Mouse (Mus musculus): ENCODE measurements at regions not wholly inside any gene's neighbourhood (a gene's known extent, or its start where the extent isn't known, plus 50 kb on each side); places are given as distances from the start of the nearest gene placed in this dataset.

DNA sequence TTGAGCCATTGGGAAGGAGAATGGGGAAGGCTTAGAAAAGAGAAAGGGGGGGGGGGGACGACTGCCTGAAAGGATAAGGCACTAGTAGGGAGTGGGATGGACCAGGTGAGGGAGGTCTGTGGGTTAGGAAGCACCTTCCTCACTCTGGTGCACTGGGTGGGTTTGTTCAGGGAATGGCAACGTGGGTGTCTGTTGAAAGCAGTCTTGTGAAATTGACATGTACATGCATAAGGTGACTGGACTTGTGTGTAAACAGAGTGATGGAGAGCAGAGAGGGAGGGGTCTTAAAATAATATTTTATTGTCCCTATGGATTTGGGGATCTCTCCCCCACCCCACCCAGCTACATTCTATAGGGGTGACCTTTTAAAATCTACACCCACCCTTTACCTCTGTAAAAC lies 485.0 kb downstream of the Prss52 start:
- H3K27me3 ChIP-seq (ENCODE audit: control insufficient read depth in 1 of 2, insufficient read depth in 2 of 2, low read length in 2 of 2) = no peaks in the 10 kb centered on the region; a peak in 1 of 4 replicates
- DNase-seq (ENCODE audit: low read depth, low spot score) = no peak

GRCm38 (mm10) chr14:64589571-64590547 lies 485.8 kb downstream of the Prss52 start:
- no peak for TF ChIP-seq POLR2A (IDR thresholded peaks at IDR 0.05; ENCODE audit: control insufficient read depth in 1 of 2, insufficient read depth in 1 of 2, low read depth in 1 of 2, low read length in 2 of 2, poor library complexity in 1 of 2)
- no peak for TF ChIP-seq ZNF384 (IDR thresholded peaks at IDR 0.05; ENCODE audit: low read depth, low read length)
- TF ChIP-seq ETS1 (IDR thresholded peaks at IDR 0.05; ENCODE audit: low read depth, low read length) = no peak
- no peak for TF ChIP-seq NRF1 (IDR thresholded peaks at IDR 0.05; ENCODE audit: insufficient read depth, low read depth, low read length, poor library complexity, severe bottlenecking)

More for the DNA sequence above, 485.0 kb downstream of the Prss52 start:
- Histone ChIP-seq H3K9ac (ENCODE audit: control insufficient read depth, low read depth, low read length, poor library complexity, severe bottlenecking) (no peak overlapping the region), H3K27ac (ENCODE audit: control insufficient read depth, low read depth, low read length) (no peak overlapping the region), H3K9me3 (replicated peaks; ENCODE audit: insufficient read depth, low read length) (no peaks in the 10 kb centered on the region), H3K4me3 (ENCODE audit: control insufficient read depth in 1 of 2, insufficient read depth in 1 of 2, low read depth in 2 of 2, low read length in 2 of 2) (no peak overlapping the region), H3K79me2 (ENCODE audit: control insufficient read depth, insufficient read depth, low read length, poor library complexity) (no peaks in the 10 kb centered on the region), H3K36me3 (ENCODE audit: control insufficient read depth in 1 of 2, insufficient read depth in 2 of 2, low read length in 2 of 2) (no peaks in the 10 kb centered on the region), H3K4me1 (ENCODE audit: control insufficient read depth in 1 of 2, insufficient read depth in 2 of 2, low read length in 2 of 2) (no peaks in the 10 kb centered on the region)
- TF ChIP-seq RCOR1 (IDR thresholded peaks at IDR 0.05; ENCODE audit: low read depth, low read length) (no peak), MXI1 (IDR thresholded peaks at IDR 0.05; ENCODE audit: low read depth, low read length) (no peak)

GRCm38 (mm10) chr14:64590611-64591010 lies 486.5 kb downstream of the Prss52 start:
- no peaks in the 10 kb centered on the region for H3K9me3 ChIP-seq (replicated peaks; ENCODE audit: insufficient read depth, low read length)
- no peak overlapping the region for H3K27ac ChIP-seq (ENCODE audit: control insufficient read depth, low read depth, low read length)
- no peak overlapping the region for H3K9ac ChIP-seq (ENCODE audit: control insufficient read depth, low read depth, low read length, poor library complexity, severe bottlenecking)
- H3K36me3 ChIP-seq (ENCODE audit: control insufficient read depth in 1 of 2, insufficient read depth in 2 of 2, low read length in 2 of 2) = no peaks in the 10 kb centered on the region
- no peaks in the 10 kb centered on the region for H3K79me2 ChIP-seq (ENCODE audit: control insufficient read depth, insufficient read depth, low read length, poor library complexity)
- no peaks in the 10 kb centered on the region; a peak in 1 of 4 replicates for H3K27me3 ChIP-seq (ENCODE audit: control insufficient read depth in 1 of 2, insufficient read depth in 2 of 2, low read length in 2 of 2)
- H3K4me1 ChIP-seq (ENCODE audit: control insufficient read depth in 1 of 2, insufficient read depth in 2 of 2, low read length in 2 of 2) = no peaks in the 10 kb centered on the region
- no peak for TF ChIP-seq NRF1 (IDR thresholded peaks at IDR 0.05; ENCODE audit: insufficient read depth, low read depth, low read length, poor library complexity, severe bottlenecking)
- H3K4me3 ChIP-seq (ENCODE audit: control insufficient read depth in 1 of 2, insufficient read depth in 1 of 2, low read depth in 2 of 2, low read length in 2 of 2) = no peak overlapping the region
- DNase-seq (ENCODE audit: low read depth, low spot score) = no peak

More at GRCm38 (mm10) chr14:64589571-64590547, 485.8 kb downstream of the Prss52 start:
- Histone ChIP-seq H3K4me3 (ENCODE audit: control insufficient read depth in 1 of 2, insufficient read depth in 1 of 2, low read depth in 2 of 2, low read length in 2 of 2) (no peak overlapping the region), H3K9ac (ENCODE audit: control insufficient read depth, low read depth, low read length, poor library complexity, severe bottlenecking) (no peak overlapping the region), H3K27ac (ENCODE audit: control insufficient read depth, low read depth, low read length) (no peak overlapping the region), H3K9me3 (replicated peaks; ENCODE audit: insufficient read depth, low read length) (no peaks in the 10 kb centered on the region), H3K79me2 (ENCODE audit: control insufficient read depth, insufficient read depth, low read length, poor library complexity) (no peaks in the 10 kb centered on the region), H3K4me1 (ENCODE audit: control insufficient read depth in 1 of 2, insufficient read depth in 2 of 2, low read length in 2 of 2) (no peaks in the 10 kb centered on the region), H3K36me3 (ENCODE audit: control insufficient read depth in 1 of 2, insufficient read depth in 2 of 2, low read length in 2 of 2) (no peaks in the 10 kb centered on the region), H3K27me3 (ENCODE audit: control insufficient read depth in 1 of 2, insufficient read depth in 2 of 2, low read length in 2 of 2) (no peaks in the 10 kb centered on the region; a peak in 1 of 4 replicates)
- DNase-seq (ENCODE audit: low read depth, low spot score) = no peak
